Mouse (Mus musculus): ENCODE results near the gene Mecom. TPM values are rescaled to one million over a fixed set of nuclear protein-coding genes. Genes with fewer than 3 reads are reported as not detected.

Gene Mecom
- polyA plus RNA-seq, 1 experiment = 1.8 TPM

GRCm38 (mm10) chr3:30283562-30283961 lies 264.2 kb downstream of the Mecom start:
- no peaks in the 10 kb centered on the region for H3K27me3 ChIP-seq (ENCODE audit: control insufficient read depth, insufficient read depth, insufficient read length)
- TF ChIP-seq MYOD1 (IDR thresholded peaks at IDR 0.05; ENCODE audit: control insufficient read depth in 1 of 3, insufficient read length in 2 of 3, low read depth in 2 of 3) (no peak), CEBPB (IDR thresholded peaks at IDR 0.05; ENCODE audit: insufficient read depth, poor library complexity, severe bottlenecking) (no peak), TCF12 (IDR thresholded peaks at IDR 0.05; ENCODE audit: insufficient read depth, poor library complexity, severe bottlenecking) (no peak), USF1 (IDR thresholded peaks at IDR 0.05; ENCODE audit: low read depth) (no peak), TCF3 (IDR thresholded peaks at IDR 0.05; ENCODE audit: insufficient read length, low read depth) (no peak), REST (IDR thresholded peaks at IDR 0.05; ENCODE audit: insufficient read depth, insufficient read length) (no peak), MAX (IDR thresholded peaks at IDR 0.05; ENCODE audit: low read depth) (no peak), POLR2A (IDR thresholded peaks at IDR 0.05; ENCODE audit: insufficient read length, low read depth) (no peak), SRF (IDR thresholded peaks at IDR 0.05; ENCODE audit: control insufficient read depth, insufficient read length, low read depth) (no peak), E2F4 (IDR thresholded peaks at IDR 0.05; ENCODE audit: insufficient read depth) (no peak), POLR2AphosphoS2 (IDR thresholded peaks at IDR 0.05; ENCODE audit: insufficient read length, low read depth) (no peak), MYOG (IDR thresholded peaks at IDR 0.05; ENCODE audit: control insufficient read depth in 1 of 3, insufficient read depth in 1 of 3, insufficient read length in 2 of 3, low read depth in 2 of 3) (no peak)
- no peak overlapping the region for H3K4me2 ChIP-seq (ENCODE audit: low read depth)
- H3K79me2 ChIP-seq (ENCODE audit: control insufficient read depth, insufficient read depth) = no peaks in the 10 kb centered on the region
- H3ac ChIP-seq (ENCODE audit: control insufficient read depth, insufficient read length) = no peak overlapping the region
- H3K36me3 ChIP-seq (ENCODE audit: control insufficient read depth, insufficient read depth) = no peaks in the 10 kb centered on the region
- no peak overlapping the region for H3K4me3 ChIP-seq

GRCm38 (mm10) chr3:30277569-30277968 lies 270.2 kb downstream of the Mecom start:
- Histone ChIP-seq H3K4me2 (ENCODE audit: low read depth) (no peak overlapping the region), H3K79me2 (ENCODE audit: control insufficient read depth, insufficient read depth) (no peaks in the 10 kb centered on the region)

GRCm38 (mm10) chr3:30276099-30276498 lies 271.7 kb downstream of the Mecom start:
- Histone ChIP-seq H3K27me3 (ENCODE audit: control insufficient read depth, insufficient read depth, insufficient read length) (no peaks in the 10 kb centered on the region), H3ac (ENCODE audit: control insufficient read depth, insufficient read length) (no peak overlapping the region), H3K36me3 (ENCODE audit: control insufficient read depth, insufficient read depth) (no peaks in the 10 kb centered on the region), H3K4me2 (ENCODE audit: low read depth) (no peak overlapping the region), H3K79me2 (ENCODE audit: control insufficient read depth, insufficient read depth) (no peaks in the 10 kb centered on the region), H3K4me3 (no peak overlapping the region)
- no peak for TF ChIP-seq TCF3 (IDR thresholded peaks at IDR 0.05; ENCODE audit: insufficient read length, low read depth)
- TF ChIP-seq MYOD1 (IDR thresholded peaks at IDR 0.05; ENCODE audit: control insufficient read depth in 1 of 3, insufficient read length in 2 of 3, low read depth in 2 of 3) = no peak
- no peak for TF ChIP-seq CEBPB (IDR thresholded peaks at IDR 0.05; ENCODE audit: insufficient read depth, poor library complexity, severe bottlenecking)
- no peak for TF ChIP-seq E2F4 (IDR thresholded peaks at IDR 0.05; ENCODE audit: insufficient read depth)
- no peak for TF ChIP-seq MYOG (IDR thresholded peaks at IDR 0.05; ENCODE audit: control insufficient read depth in 1 of 3, insufficient read depth in 1 of 3, insufficient read length in 2 of 3, low read depth in 2 of 3)
- TF ChIP-seq TCF12 (IDR thresholded peaks at IDR 0.05; ENCODE audit: insufficient read depth, poor library complexity, severe bottlenecking) = no peak
- TF ChIP-seq MAX (IDR thresholded peaks at IDR 0.05; ENCODE audit: low read depth) = no peak
- TF ChIP-seq REST (IDR thresholded peaks at IDR 0.05; ENCODE audit: insufficient read depth, insufficient read length) = no peak
- no peak for TF ChIP-seq POLR2AphosphoS2 (IDR thresholded peaks at IDR 0.05; ENCODE audit: insufficient read length, low read depth)
- no peak for TF ChIP-seq SRF (IDR thresholded peaks at IDR 0.05; ENCODE audit: control insufficient read depth, insufficient read length, low read depth)
- no peak for TF ChIP-seq POLR2A (IDR thresholded peaks at IDR 0.05; ENCODE audit: insufficient read length, low read depth)
- no peak for TF ChIP-seq USF1 (IDR thresholded peaks at IDR 0.05; ENCODE audit: low read depth)

More at GRCm38 (mm10) chr3:30277569-30277968, 270.2 kb downstream of the Mecom start:
- Histone ChIP-seq H3K4me3 (no peak overlapping the region), H3K36me3 (ENCODE audit: control insufficient read depth, insufficient read depth) (no peaks in the 10 kb centered on the region), H3K27me3 (ENCODE audit: control insufficient read depth, insufficient read depth, insufficient read length) (no peaks in the 10 kb centered on the region), H3ac (ENCODE audit: control insufficient read depth, insufficient read length) (no peak overlapping the region)
- no peak for TF ChIP-seq SRF (IDR thresholded peaks at IDR 0.05; ENCODE audit: control insufficient read depth, insufficient read length, low read depth)
- TF ChIP-seq USF1 (IDR thresholded peaks at IDR 0.05; ENCODE audit: low read depth) = no peak
- TF ChIP-seq MYOD1 (IDR thresholded peaks at IDR 0.05; ENCODE audit: control insufficient read depth in 1 of 3, insufficient read length in 2 of 3, low read depth in 2 of 3) = no peak
- TF ChIP-seq POLR2AphosphoS2 (IDR thresholded peaks at IDR 0.05; ENCODE audit: insufficient read length, low read depth) = no peak
- no peak for TF ChIP-seq TCF3 (IDR thresholded peaks at IDR 0.05; ENCODE audit: insufficient read length, low read depth)
- TF ChIP-seq MYOG (IDR thresholded peaks at IDR 0.05; ENCODE audit: control insufficient read depth in 1 of 3, insufficient read depth in 1 of 3, insufficient read length in 2 of 3, low read depth in 2 of 3) = no peak
- TF ChIP-seq E2F4 (IDR thresholded peaks at IDR 0.05; ENCODE audit: insufficient read depth) = no peak
- TF ChIP-seq TCF12 (IDR thresholded peaks at IDR 0.05; ENCODE audit: insufficient read depth, poor library complexity, severe bottlenecking) = no peak
- no peak for TF ChIP-seq POLR2A (IDR thresholded peaks at IDR 0.05; ENCODE audit: insufficient read length, low read depth)
- no peak for TF ChIP-seq CEBPB (IDR thresholded peaks at IDR 0.05; ENCODE audit: insufficient read depth, poor library complexity, severe bottlenecking)
- TF ChIP-seq REST (IDR thresholded peaks at IDR 0.05; ENCODE audit: insufficient read depth, insufficient read length) = no peak

GRCm38 (mm10) chr3:30269253-30269652 lies 278.6 kb downstream of the Mecom start:
- no peak overlapping the region for H3K4me2 ChIP-seq (ENCODE audit: low read depth)
- H3K36me3 ChIP-seq (ENCODE audit: control insufficient read depth, insufficient read depth) = no peaks in the 10 kb centered on the region
- H3K79me2 ChIP-seq (ENCODE audit: control insufficient read depth, insufficient read depth) = no peaks in the 10 kb centered on the region
- no peak overlapping the region for H3ac ChIP-seq (ENCODE audit: control insufficient read depth, insufficient read length)
- no peaks in the 10 kb centered on the region for H3K27me3 ChIP-seq (ENCODE audit: control insufficient read depth, insufficient read depth, insufficient read length)
- H3K4me3 ChIP-seq = no peak overlapping the region
- TF ChIP-seq SRF (IDR thresholded peaks at IDR 0.05; ENCODE audit: control insufficient read depth, insufficient read length, low read depth) (no peak), POLR2AphosphoS2 (IDR thresholded peaks at IDR 0.05; ENCODE audit: insufficient read length, low read depth) (no peak), POLR2A (IDR thresholded peaks at IDR 0.05; ENCODE audit: insufficient read length, low read depth) (no peak), E2F4 (IDR thresholded peaks at IDR 0.05; ENCODE audit: insufficient read depth) (no peak)

GRCm38 (mm10) chr3:30260945-30261344 lies 286.9 kb downstream of the Mecom start:
- no peaks in the 10 kb centered on the region for H3K36me3 ChIP-seq (ENCODE audit: control insufficient read depth, insufficient read depth)
- no peaks in the 10 kb centered on the region for H3K79me2 ChIP-seq (ENCODE audit: control insufficient read depth, insufficient read depth)
- no peaks in the 10 kb centered on the region for H3K27me3 ChIP-seq (ENCODE audit: control insufficient read depth, insufficient read depth, insufficient read length)
- H3K4me3 ChIP-seq = no peak overlapping the region
- no peak overlapping the region for H3K4me2 ChIP-seq (ENCODE audit: low read depth)
- no peak overlapping the region for H3ac ChIP-seq (ENCODE audit: control insufficient read depth, insufficient read length)
- TF ChIP-seq POLR2A (IDR thresholded peaks at IDR 0.05; ENCODE audit: insufficient read length, low read depth) = no peak
- no peak for TF ChIP-seq SRF (IDR thresholded peaks at IDR 0.05; ENCODE audit: control insufficient read depth, insufficient read length, low read depth)
- no peak for TF ChIP-seq TCF12 (IDR thresholded peaks at IDR 0.05; ENCODE audit: insufficient read depth, poor library complexity, severe bottlenecking)
- no peak for TF ChIP-seq POLR2AphosphoS2 (IDR thresholded peaks at IDR 0.05; ENCODE audit: insufficient read length, low read depth)
- TF ChIP-seq CEBPB (IDR thresholded peaks at IDR 0.05; ENCODE audit: insufficient read depth, poor library complexity, severe bottlenecking) = no peak
- TF ChIP-seq E2F4 (IDR thresholded peaks at IDR 0.05; ENCODE audit: insufficient read depth) = no peak
- no peak for TF ChIP-seq MAX (IDR thresholded peaks at IDR 0.05; ENCODE audit: low read depth)
- no peak for TF ChIP-seq REST (IDR thresholded peaks at IDR 0.05; ENCODE audit: insufficient read depth, insufficient read length)
